Mouse (Mus musculus): Measurements from ENCODE around the gene Olfr118.
"Not testable (repeated sequence)": the region's sequence is repeated elsewhere in the genome, so short reads cannot be mapped to it uniquely, and the experiment has no call there.

Gene Olfr118

GRCm38 (mm10) chr17:37666688-37667087 lies at the start of gene Olfr118:
Gene Olfr118, plus strand, starts transcription at chr17:37666988.
- DNase-seq, result no peak

GRCm38 (mm10) chr17:37627009-37627408 lies 39.8 kb upstream of the Olfr118 start, which contains the start of the genes Olfr115 and Olfr116:
Gene Olfr115, minus strand, starts transcription at chr17:37627109.
Gene Olfr116, minus strand, starts transcription at chr17:37627199.
- no peak for DNase-seq

GRCm38 (mm10) chr17:37663682-37664081 lies 3.1 kb upstream of the Olfr118 start, which contains the start of gene Olfr117:
Gene Olfr117, minus strand, starts transcription at chr17:37663782.
- DNase-seq, result no peak

GRCm38 (mm10) chr17:37696264-37696663 lies 29.5 kb downstream of the Olfr118 start, which contains the start of gene Olfr119:
Gene Olfr119, plus strand, starts transcription at chr17:37696564.
- DNase-seq, result not testable (repeated sequence)

GRCm38 (mm10) chr17:37721508-37721907 lies 54.7 kb downstream of the Olfr118 start, which contains the start of gene Olfr120:
Gene Olfr120, plus strand, starts transcription at chr17:37721808.
- no peak for DNase-seq
